ENCODE assay signal across 10 mouse cellular contexts in the genomic region with DNA sequence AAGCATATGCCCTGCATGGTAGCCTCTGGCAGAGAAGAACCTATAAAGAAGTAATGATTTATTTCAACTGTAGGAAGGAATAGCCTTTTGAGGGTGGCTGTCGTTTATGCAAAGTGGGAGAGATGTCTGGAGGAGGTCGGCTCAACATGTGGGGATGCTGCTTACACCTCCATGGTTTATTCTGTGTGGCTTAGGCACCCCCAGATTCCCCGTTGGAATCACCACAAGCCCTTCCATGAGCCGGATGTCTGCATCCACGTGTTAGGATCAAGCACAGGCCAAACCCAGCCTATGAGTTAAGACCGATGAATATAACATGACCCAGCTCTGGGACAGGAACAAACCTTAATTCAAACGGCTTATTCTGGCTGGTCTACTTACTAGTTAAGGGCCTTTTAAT.
DNase-seq lines count a peak whose midpoint lies in the region; ATAC-seq and TF ChIP-seq lines count a peak whose summit lies in the region.
"Had no signal": no experiment of that assay in that cellular context is flagged by ENCODE, and none has a peak within 500 bp of the region (broad histone marks: within the 10 kb centered on the region; RNA-seq: fewer than 3 reads in every experiment).

No protein-coding gene starts in this region.

- H3K36me3 ChIP-seq in heart, embryonic 15.5 days = no peaks in the 10 kb centered on the region
- H3K36me3 ChIP-seq in embryonic facial prominence, embryonic 10.5 days (replicated peaks) = no peaks in the 10 kb centered on the region
- no peaks in the 10 kb centered on the region for H3K36me3 ChIP-seq in hindbrain, embryonic 14.5 days (replicated peaks; ENCODE audit: control insufficient read depth, insufficient read depth)
- H3K36me3 ChIP-seq in myocyte (ENCODE audit: control insufficient read depth, insufficient read depth) = no peaks in the 10 kb centered on the region

- peaks cover 42% of the 10 kb centered on the region for H3K4me1 ChIP-seq in heart, embryonic 15.5 days (replicated peaks)
- H3K4me1 ChIP-seq in embryonic facial prominence, embryonic 10.5 days = peaks cover 70% of the 10 kb centered on the region
- peaks cover 35% of the 10 kb centered on the region for H3K4me1 ChIP-seq in hindbrain, embryonic 14.5 days (replicated peaks; ENCODE audit: control insufficient read depth, insufficient read depth, low read length)

- H3K9ac ChIP-seq in heart, embryonic 15.5 days = peak overlapping the region; percentile 47
- H3K9ac ChIP-seq in hindbrain, embryonic 14.5 days = peak overlapping the region; percentile 14; the same call in 1 of the 2 replicates
- H3K9ac ChIP-seq: liver, embryonic 14.5 days had no signal

- H3K27ac ChIP-seq in heart, embryonic 15.5 days = peak overlapping the region; percentile 66
- peak overlapping the region; percentile 85 for H3K27ac ChIP-seq in embryonic facial prominence, embryonic 10.5 days (replicated peaks)
- H3K27ac ChIP-seq in hindbrain, embryonic 14.5 days = peak overlapping the region; percentile 59; the same call in 1 of the 2 replicates
- H3K27ac ChIP-seq: liver, embryonic 14.5 days had no signal

- intact Hi-C loops in heart, postnatal 14 days (cut with DNase I) = no loop called here

- TF ChIP-seq POLR2A in myocyte (IDR thresholded peaks at IDR 0.05; ENCODE audit: insufficient read length, low read depth) = no peak

- DNase-seq in heart, postnatal 14 days = no peak
- peak; percentile 37 for DNase-seq in embryonic facial prominence, embryonic 10.5 days (ENCODE audit: low spot score)
- no peak for DNase-seq in hindbrain, embryonic 14.5 days (ENCODE audit: low spot score)
- DNase-seq in ovary, postnatal 36 days (ENCODE audit: low spot score) = no peak
- DNase-seq in Muller cell, postnatal 12 days (ENCODE audit: inconsistent ontology term) = no peak
- DNase-seq: thymus, postnatal 4 days had no signal

- 36% methylated on average over 7 of the region's 7 CpGs for WGBS in heart, embryonic 15.5 days
- 35% methylated on average over 7 of the region's 7 CpGs for WGBS in embryonic facial prominence, embryonic 10.5 days
- 51% methylated on average over 7 of the region's 7 CpGs for WGBS in hindbrain, embryonic 14.5 days

- H3K4me2 ChIP-seq in heart, embryonic 15.5 days = peak overlapping the region; percentile 71
- H3K4me2 ChIP-seq in hindbrain, embryonic 14.5 days (replicated peaks) = peak overlapping the region; percentile 39
- peak overlapping the region; percentile 91 for H3K4me2 ChIP-seq in myocyte (ENCODE audit: low read depth)

- no peak overlapping the region for H3ac ChIP-seq in myocyte (ENCODE audit: control insufficient read depth, insufficient read length)

- H3K9me3 ChIP-seq in heart, embryonic 15.5 days (replicated peaks) = no peaks in the 10 kb centered on the region
- no peaks in the 10 kb centered on the region for H3K9me3 ChIP-seq in embryonic facial prominence, embryonic 10.5 days
- H3K9me3 ChIP-seq in hindbrain, embryonic 14.5 days (ENCODE audit: control insufficient read depth, low read length) = no peaks in the 10 kb centered on the region

- H3K79me2 ChIP-seq in myocyte (ENCODE audit: control insufficient read depth, insufficient read depth) = peaks cover 61% of the 10 kb centered on the region

- ATAC-seq in heart, embryonic 15.5 days (replicated peaks; ENCODE audit: insufficient number of reproducible peaks, insufficient read depth, low FRiP score, low read depth) = no peak
- no peak for ATAC-seq in hindbrain, embryonic 14.5 days (ENCODE audit: low FRiP score)
- no peak for ATAC-seq in activated CD4-positive, CD25-positive, alpha-beta regulatory T cell, adult 4 months

- peak overlapping the region; percentile 52 for H3K4me3 ChIP-seq in heart, embryonic 15.5 days
- peak overlapping the region; percentile 61 for H3K4me3 ChIP-seq in embryonic facial prominence, embryonic 10.5 days
- H3K4me3 ChIP-seq in hindbrain, embryonic 14.5 days (replicated peaks; ENCODE audit: low read length) = no peak overlapping the region; the same call in 1 of the 2 replicates
- H3K4me3 ChIP-seq in myocyte = peak overlapping the region; percentile 64

- H3K27me3 ChIP-seq in heart, embryonic 15.5 days = no peaks in the 10 kb centered on the region
- H3K27me3 ChIP-seq in embryonic facial prominence, embryonic 10.5 days (replicated peaks; ENCODE audit: low read depth, poor library complexity, severe bottlenecking) = no peaks in the 10 kb centered on the region
- no peaks in the 10 kb centered on the region for H3K27me3 ChIP-seq in hindbrain, embryonic 14.5 days (ENCODE audit: control insufficient read depth, insufficient read depth, low read length)
- H3K27me3 ChIP-seq in myocyte (ENCODE audit: control insufficient read depth, insufficient read depth, insufficient read length) = no peaks in the 10 kb centered on the region

TF ChIP-seq in myocyte, 11 proteins besides CTCF, POLR2A, EP300 and RAD21:
- no peak for TF ChIP-seq POLR2AphosphoS2 (IDR thresholded peaks at IDR 0.05; ENCODE audit: insufficient read length, low read depth)
- peak; percentile 49 for TF ChIP-seq MAX (IDR thresholded peaks at IDR 0.05; ENCODE audit: low read depth)

Comparison
In these comparisons a context has a peak if more than half of its experiments do, and no peak if none do; other contexts are left out.
1. H3K4me2 ChIP-seq: peak in every context shown above with its lines; median percentile 91 in myocyte; 71 in heart, embryonic 15.5 days; 39 in hindbrain, embryonic 14.5 days.